Mouse (Mus musculus): ENCODE measurements around the gene Gm10643.

GRCm38 (mm10) chr8:84059226-84059625, 5.7 kb downstream of the Gm10643 start:
- TF ChIP-seq ZNF384 (IDR thresholded peaks at IDR 0.05; ENCODE audit: low read depth, low read length) (no peak), MAFK (IDR thresholded peaks at IDR 0.05; ENCODE audit: insufficient read depth, low read depth, low read length) (no peak), ZC3H11A (IDR thresholded peaks at IDR 0.05; ENCODE audit: borderline replicate concordance, low read depth, low read length) (no peak), HCFC1 (IDR thresholded peaks at IDR 0.05; ENCODE audit: borderline replicate concordance, insufficient read depth, low read length) (no peak)

All from ES-E14 (cell line).